Mouse (Mus musculus): ENCODE results near the gene Slc27a4. TPM values are rescaled to one million over a fixed set of nuclear protein-coding genes. Genes with fewer than 3 reads are reported as not detected.

Slc27a4 gene
- polyA plus RNA-seq, 1 experiment from 2014 or later, result 11.2 TPM

DNA sequence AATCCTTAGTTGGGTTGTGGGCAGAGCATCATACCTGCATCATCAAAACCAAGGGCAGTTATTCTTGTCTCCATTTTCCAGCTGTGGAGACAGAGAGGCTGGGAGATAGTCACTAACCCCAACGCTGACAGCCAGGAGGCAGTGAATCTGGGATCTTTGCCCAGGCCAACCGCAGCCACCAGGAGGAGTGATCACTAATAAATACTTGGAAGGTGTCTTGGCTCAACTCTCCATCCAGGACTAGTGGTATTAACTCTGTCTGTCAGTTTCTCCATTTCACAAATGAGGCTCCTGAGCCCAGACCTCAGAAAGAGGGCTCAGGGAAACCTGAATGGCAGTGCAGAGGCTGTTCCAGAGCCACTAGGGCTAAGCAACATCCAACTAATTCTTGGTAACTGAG is 54.9 kb downstream of the Slc27a4 start:
- no peaks in the 10 kb centered on the region for H3K79me2 ChIP-seq (ENCODE audit: inconsistent target)
- H3K36me3 ChIP-seq (ENCODE audit: inconsistent target), result no peaks in the 10 kb centered on the region
- H3K4me3 ChIP-seq (ENCODE audit: inconsistent target), result no peak overlapping the region
- 43% methylated on average over 2 of the region's 2 CpGs for WGBS (ENCODE audit: missing documents)
- no peak overlapping the region for H3K27ac ChIP-seq

DNA sequence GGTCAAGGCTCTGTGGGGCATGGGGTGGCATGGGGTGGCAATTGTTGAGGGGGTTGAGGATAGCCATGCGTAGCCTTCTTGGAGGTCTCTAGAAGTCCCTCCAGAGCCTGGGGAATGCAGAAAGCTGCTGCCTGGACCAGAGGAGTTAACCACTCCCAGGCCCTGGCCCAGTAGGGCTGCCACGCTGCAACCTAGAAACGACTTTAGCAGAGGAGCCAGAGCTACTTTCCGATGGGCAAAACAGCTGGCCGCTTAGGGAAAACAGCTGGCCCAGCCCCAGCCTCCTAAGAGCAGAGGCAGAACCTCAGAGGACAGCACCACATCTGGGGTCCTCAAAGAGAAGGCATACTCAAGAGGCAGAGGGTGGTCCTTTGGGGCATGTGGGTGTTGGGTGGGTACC is 55.5 kb downstream of the Slc27a4 start:
- Histone ChIP-seq H3K36me3 (ENCODE audit: inconsistent target) (no peaks in the 10 kb centered on the region), H3K79me2 (ENCODE audit: inconsistent target) (no peaks in the 10 kb centered on the region), H3K27ac (no peak overlapping the region), H3K4me3 (ENCODE audit: inconsistent target) (no peak overlapping the region)
- WGBS (ENCODE audit: missing documents), result 75% methylated on average over 5 of the region's 5 CpGs

DNA sequence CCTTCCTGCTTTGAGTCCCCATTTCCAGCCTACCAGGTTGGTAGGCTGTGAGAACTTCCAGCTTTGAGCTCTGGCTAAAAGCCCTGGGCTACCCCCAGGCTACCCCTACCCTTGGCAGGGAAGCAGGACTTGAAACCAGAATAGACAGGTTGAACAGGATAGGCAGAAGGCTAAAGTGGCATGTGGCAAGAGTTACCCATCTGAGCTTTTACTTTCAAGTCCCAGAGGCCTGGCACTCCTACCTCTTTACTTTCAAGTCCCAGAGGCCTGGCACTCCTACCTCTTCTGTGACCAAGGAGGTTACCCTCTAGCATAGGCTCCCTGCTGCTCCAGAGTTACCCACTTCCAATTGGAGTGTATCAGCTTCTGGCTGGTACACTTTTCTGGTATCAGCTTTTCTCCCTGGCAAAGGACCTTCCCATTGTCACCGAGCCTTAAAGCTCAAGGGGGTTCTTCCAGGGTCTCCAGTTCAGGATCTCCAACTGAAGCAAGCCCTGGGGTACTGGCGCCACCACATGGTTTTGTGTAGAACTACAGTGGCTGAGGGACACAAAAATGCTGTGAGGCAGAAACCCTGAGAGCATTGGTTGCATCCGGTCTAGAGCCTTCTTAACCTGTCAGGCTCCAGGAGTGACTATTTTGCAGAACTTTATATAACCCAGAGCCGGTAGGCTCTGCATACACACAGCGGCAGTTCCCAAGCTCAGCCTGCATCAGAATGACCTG is 56.5 kb downstream of the Slc27a4 start:
- Histone ChIP-seq H3K79me2 (ENCODE audit: inconsistent target) (no peaks in the 10 kb centered on the region), H3K36me3 (ENCODE audit: inconsistent target) (no peaks in the 10 kb centered on the region), H3K4me3 (ENCODE audit: inconsistent target) (no peak overlapping the region), H3K27ac (no peak overlapping the region)
- WGBS (ENCODE audit: missing documents), result 1% methylated on average over 5 of the region's 5 CpGs

DNA sequence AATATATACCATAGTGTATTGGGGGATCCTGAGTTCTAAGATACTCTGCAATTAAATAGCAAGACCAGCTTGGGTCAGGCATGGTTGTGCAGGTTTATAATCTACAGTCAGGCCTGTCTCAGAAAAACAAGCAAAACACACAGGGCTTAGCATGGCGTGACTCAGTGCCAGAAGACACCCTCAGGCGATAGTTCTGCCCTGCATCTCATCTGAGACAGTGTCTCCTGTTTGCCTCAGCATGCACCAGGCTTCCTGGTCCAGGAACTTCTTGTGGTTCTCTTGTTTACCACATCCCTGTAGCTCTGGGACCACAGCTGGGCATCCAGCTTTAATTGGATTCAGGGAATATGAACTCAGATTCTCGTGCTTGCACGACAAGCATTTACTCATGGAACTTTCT is 62.7 kb downstream of the Slc27a4 start:
- H3K36me3 ChIP-seq (ENCODE audit: inconsistent target), result no peaks in the 10 kb centered on the region
- no peak overlapping the region for H3K4me3 ChIP-seq (ENCODE audit: inconsistent target)
- WGBS (ENCODE audit: missing documents), result 78% methylated on average over 4 of the region's 4 CpGs
- no peaks in the 10 kb centered on the region for H3K79me2 ChIP-seq (ENCODE audit: inconsistent target)
- H3K27ac ChIP-seq, result no peak overlapping the region

Other genes with a start within 250 kb of the Slc27a4 start
- gene Rapgef1, start 182.9 kb upstream of the Slc27a4 start, polyA plus RNA-seq (2018), result 14.9 to 26.3 TPM (median 18.4 TPM) in 3 replicates
- gene Gm13420, start 50.9 kb upstream of the Slc27a4 start, polyA plus RNA-seq (2018), result not detected in 3 replicates
- not detected in 3 replicates for gene Gm13547, start 43.3 kb upstream of the Slc27a4 start, polyA plus RNA-seq (2018)
- gene Coq4, start 15.1 kb upstream of the Slc27a4 start, polyA plus RNA-seq (2018), result 2.9 to 7.5 TPM (median 5.4 TPM) in 3 replicates
- gene Trub2, start 14.1 kb upstream of the Slc27a4 start, polyA plus RNA-seq (2018), result 13.8 to 16.1 TPM (median 15.3 TPM) in 3 replicates
- 21.1 to 24.9 TPM (median 24.4 TPM) in 3 replicates for gene Urm1, start 17.4 kb downstream of the Slc27a4 start, polyA plus RNA-seq (2018)
- gene Cercam, start 66.5 kb downstream of the Slc27a4 start, polyA plus RNA-seq (2018), result 7.3 to 16.8 TPM (median 15.9 TPM) in 3 replicates
- gene Odf2, start 86.6 kb downstream of the Slc27a4 start, polyA plus RNA-seq (2018), result 28.3 to 46.9 TPM (median 30.9 TPM) in 3 replicates
- 7.9 to 12.5 TPM (median 10.0 TPM) in 3 replicates for gene Gle1, start 132.8 kb downstream of the Slc27a4 start, polyA plus RNA-seq (2018)
- 67.1 to 95.0 TPM (median 74.1 TPM) in 3 replicates for gene Sptan1, start 162.9 kb downstream of the Slc27a4 start, polyA plus RNA-seq (2018)
- gene Wdr34, start 246.2 kb downstream of the Slc27a4 start, polyA plus RNA-seq (2018), result 3.0 to 6.7 TPM (median 4.4 TPM) in 3 replicates